Mouse (Mus musculus) lung, postnatal 0 days (tissue): ENCODE measurements at regions not wholly inside any gene's neighbourhood (a gene's known extent, or its start where the extent isn't known, plus 50 kb on each side); places are given as distances from the start of the nearest gene placed in this dataset.

ENCODE experiments used
- ATAC-seq: fragments of 200-750 bp; cut with Nextera tagmentation; 2 replicates; pipeline ENCODE4 v1.8.0; 2017; ENCODE audit warnings: moderate library complexity
- DNase-seq: peaks from one replicate; pipeline ENCODE4 v3.0.0-alpha.2; 2016; ENCODE audit warnings: low spot score
- H3K27ac ChIP-seq: fragments of 300-500 bp; sonication (generic); 2 replicates; pipeline ENCODE4 v1.5.1; 2014; ENCODE audit warnings: antibody characterized with exemption, mild to moderate bottlenecking, low read length, mixed read lengths
- H3K27me3 ChIP-seq: fragments of 300-500 bp; sonication (generic); replicated peaks from 2 replicates; pipeline ENCODE4 v1.6.1; 2014; ENCODE audit warnings: low read length, mixed read lengths; ENCODE audit not compliant: insufficient read depth
- H3K36me3 ChIP-seq: fragments of 300-500 bp; sonication (generic); 2 replicates; pipeline ENCODE4 v1.6.1; 2014; ENCODE audit warnings: low read length, mixed read lengths; ENCODE audit not compliant: insufficient read depth
- H3K4me1 ChIP-seq: fragments of 300-500 bp; sonication (generic); 2 replicates; pipeline ENCODE4 v1.6.1; 2014; ENCODE audit warnings: antibody characterized with exemption, low read depth, low read length, mixed read lengths; ENCODE audit not compliant: insufficient read depth
- H3K4me2 ChIP-seq: fragments of 300-500 bp; sonication (generic); replicated peaks from 2 replicates; pipeline ENCODE4 v1.6.1; 2014; ENCODE audit warnings: low read depth, mild to moderate bottlenecking, low read length, moderate library complexity, mixed read lengths
- H3K4me3 ChIP-seq: fragments of 300-500 bp; sonication (generic); 2 replicates; pipeline ENCODE4 v1.5.1; 2014; ENCODE audit warnings: low read depth, low read length
- H3K9ac ChIP-seq: fragments of 300-500 bp; sonication (generic); replicated peaks from 2 replicates; pipeline ENCODE4 v1.6.1; 2014; ENCODE audit warnings: low read depth, mild to moderate bottlenecking
- H3K9me3 ChIP-seq: fragments of 300-500 bp; sonication (generic); 2 replicates; pipeline ENCODE4 v1.6.1; 2016; ENCODE audit warnings: low read length, mixed read lengths
- CTCF ChIP-seq: IDR thresholded peaks from 2 replicates; pipeline ENCODE4 v1.5.1; 2016; ENCODE audit warnings: antibody characterized with exemption, mild to moderate bottlenecking
- EP300 ChIP-seq: IDR thresholded peaks from 2 replicates; pipeline ENCODE4 v1.6.1; 2016; ENCODE audit warnings: antibody characterized with exemption, mild to moderate bottlenecking, control low read depth
- WGBS: fragments of 180-500 bp; shearing (Covaris S2); extraction: QIAGEN DNeasy Blood & Tissue Kit; methylation state at CpG from one replicate; pipeline ENCODE4 v1.1.7; 2014; 5-methylcytosine and 5-hydroxymethylcytosine counted together

DNA sequence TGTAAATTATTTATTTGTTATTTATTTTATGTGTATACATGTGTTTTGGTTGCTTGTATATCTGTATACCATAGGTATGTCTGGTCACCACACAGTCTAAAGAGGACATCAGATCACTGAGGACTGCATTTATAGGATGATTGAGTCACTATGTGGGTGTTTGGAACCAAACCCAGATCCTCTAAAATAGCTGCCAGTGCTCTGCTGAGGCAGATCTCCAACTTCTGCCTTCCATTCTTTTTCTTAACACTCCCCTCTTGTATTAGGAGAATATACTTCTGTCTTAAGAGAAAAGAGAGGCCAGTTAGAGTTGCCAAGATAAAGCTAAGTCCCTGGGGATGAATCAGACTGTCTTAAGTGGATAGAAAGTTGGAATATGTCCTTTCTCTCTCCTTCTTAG is 424.2 kb downstream of the Cntn6 start:
- no peak for DNase-seq
- TF ChIP-seq EP300 (no peak), CTCF (no peak)
- H3K9ac ChIP-seq, result no peak overlapping the region
- no peaks in the 10 kb centered on the region for H3K27me3 ChIP-seq
- no peaks in the 10 kb centered on the region for H3K9me3 ChIP-seq
- H3K36me3 ChIP-seq, result no peaks in the 10 kb centered on the region
- no peak for ATAC-seq
- no peak overlapping the region for H3K4me3 ChIP-seq
- H3K4me2 ChIP-seq, result no peak overlapping the region
- H3K4me1 ChIP-seq, result no peaks in the 10 kb centered on the region
- H3K27ac ChIP-seq, result no peak overlapping the region

DNA sequence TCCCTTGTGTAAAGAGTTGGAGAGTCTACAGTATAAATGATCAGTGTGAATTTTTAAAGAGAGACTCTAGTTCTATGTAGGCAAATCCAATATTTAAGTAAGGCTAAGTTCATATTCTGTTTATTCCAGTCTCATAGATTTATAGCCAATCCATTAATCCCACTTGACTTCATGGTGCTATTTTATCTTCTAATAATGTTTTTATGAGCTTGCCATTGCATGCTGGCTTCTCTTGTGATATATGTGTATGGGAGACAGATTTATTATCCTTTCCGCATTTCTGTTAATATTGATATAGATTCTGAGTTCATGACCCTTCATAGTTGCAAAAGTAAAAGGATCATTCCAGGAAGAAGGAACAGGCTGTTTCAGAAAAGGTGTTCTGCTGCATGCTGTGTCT is 430.0 kb downstream of the Cntn6 start:
- 80% methylated on average over 1 of the region's 1 CpGs for WGBS
- H3K36me3 ChIP-seq, result no peaks in the 10 kb centered on the region
- no peak for DNase-seq

DNA sequence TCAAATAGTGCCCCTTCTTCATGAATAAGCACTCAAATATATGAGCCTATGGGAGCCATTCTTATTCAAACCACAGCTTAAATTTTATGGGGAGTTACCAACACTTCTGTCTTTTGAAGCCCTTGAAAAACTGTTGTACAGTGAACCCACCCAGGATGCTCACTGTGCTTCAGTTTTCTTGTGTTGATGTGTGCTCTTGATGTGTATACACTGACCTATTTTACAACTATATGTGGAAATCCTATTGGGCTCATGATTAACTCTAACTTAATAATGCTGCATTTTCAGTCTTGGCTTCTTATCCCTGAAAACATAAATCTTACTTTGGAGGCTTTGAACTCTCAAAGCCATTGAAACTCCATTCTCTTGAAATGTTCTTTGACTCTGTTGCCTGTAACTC is 433.5 kb downstream of the Cntn6 start:
- TF ChIP-seq EP300, result no peak
- TF ChIP-seq CTCF, result no peak
- Histone ChIP-seq H3K27me3 (no peaks in the 10 kb centered on the region), H3K9ac (no peak overlapping the region), H3K9me3 (0 out of 2 replicates have a peak, but pooled peaks cover 3% of the 10 kb centered on the region), H3K4me2 (no peak overlapping the region), H3K4me1 (no peaks in the 10 kb centered on the region), H3K36me3 (no peaks in the 10 kb centered on the region), H3K4me3 (no peak overlapping the region), H3K27ac (no peak overlapping the region)
- DNase-seq (no peak), ATAC-seq (no peak)

More for the DNA sequence above, 430.0 kb downstream of the Cntn6 start:
- ATAC-seq, result no peak
- H3K9ac ChIP-seq, result no peak overlapping the region
- H3K4me3 ChIP-seq, result no peak overlapping the region
- TF ChIP-seq EP300, result no peak
- TF ChIP-seq CTCF, result no peak
- H3K4me2 ChIP-seq, result no peak overlapping the region
- 0 out of 2 replicates have a peak, but pooled peaks cover 3% of the 10 kb centered on the region for H3K9me3 ChIP-seq
- no peaks in the 10 kb centered on the region for H3K27me3 ChIP-seq
- H3K4me1 ChIP-seq, result no peaks in the 10 kb centered on the region
- no peak overlapping the region for H3K27ac ChIP-seq

DNA sequence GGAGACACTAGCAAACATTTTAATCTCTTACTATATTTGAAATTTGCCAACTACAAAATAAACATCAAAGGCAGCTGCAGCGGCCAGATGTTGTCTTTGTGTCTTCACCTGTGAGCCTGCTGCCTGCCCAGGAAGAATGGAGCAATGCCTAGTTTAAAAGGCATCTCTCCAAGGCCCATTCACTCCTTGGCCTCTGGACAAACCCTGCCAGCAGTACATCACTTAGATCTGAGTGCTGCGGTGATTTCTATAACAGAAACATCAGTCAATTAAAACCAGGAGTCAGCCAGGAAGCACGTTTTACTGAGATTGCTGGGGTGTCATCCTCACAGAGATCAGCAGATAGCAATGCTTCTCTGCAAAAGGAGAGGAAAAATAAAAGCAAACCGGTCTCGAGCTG is 437.7 kb downstream of the Cntn6 start:
- 63% methylated on average over 5 of the region's 5 CpGs for WGBS
- no peak overlapping the region for H3K9ac ChIP-seq
- ATAC-seq (no peak), DNase-seq (no peak)
- H3K27me3 ChIP-seq, result no peaks in the 10 kb centered on the region
- H3K4me2 ChIP-seq, result no peak overlapping the region
- H3K36me3 ChIP-seq, result no peaks in the 10 kb centered on the region
- TF ChIP-seq EP300, result no peak
- TF ChIP-seq CTCF, result no peak
- no peaks in the 10 kb centered on the region for H3K9me3 ChIP-seq
- no peaks in the 10 kb centered on the region for H3K4me1 ChIP-seq
- no peak overlapping the region for H3K4me3 ChIP-seq
- no peak overlapping the region for H3K27ac ChIP-seq

DNA sequence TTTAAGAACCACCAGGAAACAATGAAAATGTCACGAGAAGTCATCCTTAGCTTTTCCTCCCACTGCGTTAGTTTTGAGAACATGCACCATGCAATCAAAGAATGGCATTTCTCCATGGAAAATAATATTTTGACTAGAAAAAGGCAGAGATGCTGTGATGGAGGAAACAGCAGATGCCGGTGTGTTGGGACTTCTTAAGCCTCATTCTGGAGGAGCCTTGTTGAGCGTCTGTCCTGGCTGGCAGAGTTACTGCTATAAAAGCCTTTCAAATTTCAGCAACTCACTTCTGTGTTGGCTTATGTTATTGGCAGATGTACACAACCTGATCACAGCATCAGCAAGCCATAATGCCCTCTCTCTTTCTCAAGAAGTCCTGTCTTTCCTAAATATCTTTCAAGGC is 439.6 kb downstream of the Cntn6 start:
- H3K4me3 ChIP-seq, result no peak overlapping the region
- H3K4me1 ChIP-seq, result no peaks in the 10 kb centered on the region
- no peak for TF ChIP-seq CTCF
- no peak for ATAC-seq
- 88% methylated on average over 4 of the region's 4 CpGs for WGBS
- no peak overlapping the region for H3K4me2 ChIP-seq
- H3K27ac ChIP-seq, result no peak overlapping the region
- H3K9ac ChIP-seq, result no peak overlapping the region
- H3K27me3 ChIP-seq, result no peaks in the 10 kb centered on the region
- H3K36me3 ChIP-seq, result no peaks in the 10 kb centered on the region
- no peak for DNase-seq
- H3K9me3 ChIP-seq, result no peaks in the 10 kb centered on the region

DNA sequence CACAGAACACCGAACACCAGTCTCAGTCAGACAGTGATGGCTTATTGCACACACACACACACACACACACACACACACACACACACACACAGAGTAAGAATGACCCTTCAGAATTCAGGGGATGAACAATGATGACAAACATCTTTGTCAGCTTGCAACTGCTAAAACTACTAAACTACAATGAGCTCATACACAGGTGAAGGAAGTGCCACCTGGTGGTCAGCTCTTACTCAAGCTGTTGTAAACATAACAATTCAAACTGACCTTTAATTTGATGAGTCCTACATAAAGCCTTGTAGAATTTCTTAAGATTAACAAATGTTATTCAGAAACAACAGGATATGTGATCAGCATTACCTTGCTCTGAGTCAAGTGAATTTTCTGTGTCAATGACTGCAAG is 446.5 kb downstream of the Cntn6 start:
- H3K27me3 ChIP-seq, result no peaks in the 10 kb centered on the region
- no peak overlapping the region for H3K4me2 ChIP-seq
- 82% methylated on average over 1 of the region's 1 CpGs for WGBS
- H3K4me3 ChIP-seq, result no peak overlapping the region
- H3K36me3 ChIP-seq, result no peaks in the 10 kb centered on the region
- ATAC-seq (no peak), DNase-seq (no peak)
- H3K9ac ChIP-seq, result no peak overlapping the region
- H3K9me3 ChIP-seq, result no peaks in the 10 kb centered on the region
- H3K27ac ChIP-seq, result no peak overlapping the region
- no peaks in the 10 kb centered on the region for H3K4me1 ChIP-seq
- TF ChIP-seq EP300 (no peak), CTCF (no peak; the same call in 1 of the 2 replicates)

DNA sequence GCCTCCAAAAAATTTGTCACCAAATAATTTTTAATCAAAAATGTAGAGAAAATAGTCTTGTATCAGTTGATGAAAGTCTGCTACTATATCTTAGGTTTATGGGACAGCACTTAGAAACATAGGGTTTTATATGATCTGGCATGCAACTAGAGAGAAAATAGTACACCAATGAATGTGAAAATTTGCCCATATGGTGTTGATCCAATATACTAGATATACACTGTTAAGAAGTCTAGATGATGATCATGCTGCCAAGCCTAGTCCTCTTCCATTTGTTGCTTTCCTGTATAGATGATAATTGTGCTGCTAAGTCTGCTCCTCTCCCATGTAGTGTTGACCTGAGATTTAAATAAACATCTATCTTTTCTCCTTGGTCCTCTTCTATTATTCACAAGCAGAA is 481.9 kb downstream of the Cntn6 start:
- ATAC-seq (no peak), DNase-seq (no peak)
- Histone ChIP-seq H3K36me3 (no peaks in the 10 kb centered on the region), H3K27ac (no peak overlapping the region), H3K9me3 (no peaks in the 10 kb centered on the region), H3K4me2 (no peak overlapping the region), H3K4me3 (no peak overlapping the region), H3K27me3 (no peaks in the 10 kb centered on the region), H3K4me1 (no peaks in the 10 kb centered on the region), H3K9ac (no peak overlapping the region)
- TF ChIP-seq CTCF, result no peak
- TF ChIP-seq EP300, result no peak
